Mouse (Mus musculus): ENCODE results near the gene Taldo1. TPM values are rescaled to one million over a fixed set of nuclear protein-coding genes. Genes with fewer than 3 reads are reported as not detected.
"Not testable (repeated sequence)": the region's sequence is repeated elsewhere in the genome, so short reads cannot be mapped to it uniquely, and the experiment has no call there.

Gene Taldo1
- total RNA-seq, 2 experiments from 2014 or later, result 120 to 128 TPM

DNA sequence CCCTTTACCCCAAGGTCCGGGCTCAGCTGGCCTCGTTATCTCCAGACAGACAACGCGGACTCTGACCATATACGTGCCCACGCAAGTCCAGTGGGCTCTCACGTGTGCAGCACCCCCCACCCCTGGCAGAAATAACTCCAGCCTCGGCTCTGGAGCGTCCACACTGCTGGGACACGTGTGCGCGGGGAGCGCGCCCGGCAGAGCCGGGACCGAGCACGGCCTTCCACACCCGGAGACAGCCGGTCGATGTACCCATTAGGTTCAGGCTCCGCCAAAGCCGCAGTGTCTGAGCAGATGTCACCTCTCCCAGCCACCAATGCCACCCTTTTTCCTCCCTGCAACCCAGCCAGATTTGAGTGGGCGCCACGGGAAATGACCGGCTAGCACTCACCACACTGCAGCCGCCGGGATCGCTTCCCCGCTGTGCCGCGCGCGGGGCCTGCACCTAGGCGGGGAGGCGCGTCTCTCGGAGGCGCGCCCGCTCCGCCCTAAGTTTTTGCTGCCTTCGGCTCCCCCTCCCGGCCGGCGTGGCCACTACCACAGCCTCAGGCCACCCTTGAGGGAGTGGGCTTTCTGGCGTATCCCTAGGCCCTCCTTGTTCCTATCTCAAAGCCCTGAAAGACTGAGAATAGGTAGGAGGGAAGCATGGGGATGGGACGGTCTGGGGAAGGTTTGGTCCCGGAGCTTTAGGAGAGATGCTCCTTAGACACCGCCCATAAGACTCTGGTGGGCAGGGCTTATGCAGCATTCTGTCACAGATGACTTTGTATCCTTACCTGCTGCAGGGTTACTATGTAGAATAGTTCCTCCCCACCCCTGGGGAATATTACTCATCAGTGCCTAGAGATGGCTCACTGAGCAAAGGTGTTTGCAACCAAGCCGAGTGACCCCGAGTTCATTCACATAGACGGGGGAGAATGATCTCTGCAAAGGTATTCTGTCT, 45.5 kb downstream of the Taldo1 start, which contains the start of gene Slc25a22:
TSS of gene Slc25a22 (minus strand) at position 715 of the 943 bp plus-strand sequence.
- DNase-seq (ENCODE audit: low spot score in 2 of 2), result peak; percentile 62 to 84

DNA sequence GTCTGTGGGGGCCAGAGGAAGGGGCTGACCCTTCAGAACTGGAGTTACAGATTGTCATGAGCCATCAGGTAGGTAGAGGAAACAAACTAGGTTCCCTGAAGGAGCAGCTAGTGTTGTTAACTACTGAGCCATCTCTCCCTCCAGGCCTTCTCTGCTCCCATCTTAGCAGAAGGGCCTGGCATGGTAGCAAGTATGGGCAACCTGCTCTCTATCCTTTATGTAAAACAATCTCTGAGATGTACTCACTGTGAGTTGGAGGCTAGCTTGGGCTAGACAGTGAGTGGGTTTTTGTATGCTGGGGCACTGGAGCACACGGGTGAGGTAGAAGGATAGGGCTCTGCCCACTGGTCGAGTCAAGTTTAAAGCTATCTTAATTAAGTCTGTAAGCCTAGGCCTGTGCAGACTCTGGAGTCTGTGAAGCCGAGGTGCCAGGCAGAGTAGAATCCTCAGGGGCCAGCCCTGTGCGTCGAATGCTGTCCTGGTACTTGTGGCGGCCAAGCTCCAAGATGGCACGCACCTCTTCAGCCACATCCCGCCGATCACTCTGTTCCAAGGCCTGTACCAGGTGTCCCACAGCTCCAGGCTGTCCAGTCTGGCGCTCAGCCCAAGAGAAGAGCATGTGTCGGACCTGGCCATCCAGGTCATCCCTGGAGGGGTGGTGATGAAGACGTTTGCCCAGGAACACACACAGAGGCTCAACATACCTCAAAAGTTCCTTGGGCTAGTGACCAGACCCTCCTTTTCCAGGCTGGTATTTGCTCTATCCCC, 46.4 kb downstream of the Taldo1 start:
- peak in 1 of 2 experiments; percentile 15 for DNase-seq (ENCODE audit: low spot score in 2 of 2)

DNA sequence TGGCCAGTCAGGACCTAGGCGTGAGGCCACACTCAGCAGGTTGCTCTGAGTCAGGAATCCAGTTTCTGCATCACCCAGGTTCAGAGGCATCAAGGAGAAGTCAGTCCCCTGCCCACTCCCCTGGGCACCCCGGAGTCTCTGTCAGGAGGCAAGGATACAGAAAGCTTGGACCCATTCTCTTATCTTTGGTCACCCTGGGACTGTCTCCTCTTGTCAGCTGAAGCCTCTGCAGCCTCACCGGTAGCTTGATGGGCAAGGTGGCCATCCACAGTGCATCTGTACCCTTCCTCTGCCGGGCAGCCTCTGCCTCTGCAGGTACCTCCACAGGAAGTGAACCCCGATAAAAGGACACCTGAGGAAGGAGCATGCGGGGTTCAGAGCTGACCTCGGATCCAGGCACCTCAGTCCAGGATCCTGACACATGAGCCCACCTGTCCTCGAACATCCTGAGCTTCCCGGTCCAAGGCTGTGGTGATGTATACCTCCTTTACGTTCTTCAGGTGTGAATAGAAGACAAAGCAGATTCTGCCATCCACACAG, 47.2 kb downstream of the Taldo1 start:
- no peak for DNase-seq (ENCODE audit: low spot score in 2 of 2)

DNA sequence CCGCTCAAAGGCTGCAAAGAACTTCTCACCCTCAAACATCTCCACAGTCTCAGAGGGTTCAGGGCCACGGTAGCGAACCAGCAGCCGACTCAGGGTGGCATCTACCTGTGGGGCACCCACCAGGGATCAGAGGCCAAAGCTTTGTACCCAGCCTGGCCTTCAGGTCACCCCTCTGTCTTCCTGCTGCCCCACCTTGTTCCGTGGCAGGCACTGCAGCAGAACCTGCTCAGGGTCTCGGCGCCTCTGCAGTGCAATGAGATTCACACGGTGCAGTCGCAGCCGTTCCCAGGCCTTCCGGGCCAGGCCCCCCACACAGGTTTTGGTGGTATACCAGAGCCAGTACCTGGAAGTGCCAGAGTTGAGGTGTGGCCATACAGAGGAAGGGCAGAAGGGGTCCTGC, 47.8 kb downstream of the Taldo1 start:
- peak in 1 of 2 experiments; percentile 14 for DNase-seq (ENCODE audit: low spot score in 2 of 2)

DNA sequence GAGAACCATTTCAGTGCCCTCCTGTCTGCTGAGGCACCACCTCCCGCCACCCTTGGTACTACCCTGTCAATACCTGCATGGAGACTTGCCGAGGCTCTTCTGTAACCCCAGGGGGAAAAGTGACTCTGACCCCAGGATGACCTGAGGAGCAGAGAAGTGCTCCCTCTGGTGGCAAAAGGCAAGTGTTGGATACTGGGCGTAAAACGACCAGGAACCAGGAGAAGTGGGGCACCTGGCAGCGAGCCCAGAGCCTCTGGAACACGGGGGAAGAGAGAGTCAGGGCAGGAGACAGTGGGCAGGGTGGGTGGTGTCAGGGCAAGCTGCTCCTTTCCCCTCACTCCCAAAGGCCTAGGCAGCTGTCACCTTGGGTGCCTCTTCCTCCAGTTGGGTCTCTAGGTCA, 48.6 kb downstream of the Taldo1 start:
- DNase-seq (ENCODE audit: low spot score in 2 of 2), result peak; percentile 25 to 66

DNA sequence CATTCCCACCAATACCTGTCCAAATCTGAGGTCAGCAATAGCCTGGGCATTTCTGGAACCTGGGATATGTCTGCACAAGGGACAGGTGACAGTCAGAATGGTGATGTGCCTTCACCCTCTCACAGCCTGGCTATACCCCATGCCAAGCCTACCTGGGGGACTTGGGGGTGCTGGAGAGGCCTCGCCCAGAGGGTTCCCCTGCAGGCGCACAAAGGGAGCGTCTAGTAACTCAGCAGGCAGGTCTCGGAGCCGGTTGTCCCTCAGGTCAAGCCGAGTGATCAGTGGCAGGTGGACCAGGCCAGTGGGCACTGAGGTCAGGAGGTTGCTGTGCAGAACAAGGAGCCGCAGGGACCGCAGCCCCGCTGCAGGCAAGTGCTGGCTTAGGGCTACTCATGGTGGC, 49.5 kb downstream of the Taldo1 start:
- no peak for DNase-seq (ENCODE audit: low spot score in 2 of 2)

DNA sequence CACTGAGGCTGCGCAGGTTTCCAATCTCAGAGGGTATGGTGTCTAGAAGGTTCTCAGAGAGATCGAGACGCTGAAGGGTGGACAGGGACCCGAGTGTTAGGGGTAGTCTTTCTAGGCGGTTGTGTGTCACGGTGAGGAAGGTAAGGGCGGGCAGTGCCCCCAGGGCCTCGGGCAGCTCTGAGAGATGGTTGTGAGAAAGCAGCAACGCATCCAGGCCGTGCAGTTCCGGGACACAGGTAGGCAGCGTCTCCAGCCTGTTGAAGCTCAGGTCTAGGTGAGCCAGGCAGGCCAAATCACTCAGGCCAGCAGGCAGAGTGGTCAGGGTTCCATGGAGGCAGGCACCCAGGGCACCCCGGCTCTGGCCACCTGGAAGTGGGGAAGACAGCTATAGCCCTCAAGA, 50.2 kb downstream of the Taldo1 start:
- DNase-seq (ENCODE audit: low spot score in 2 of 2), result no peak

DNA sequence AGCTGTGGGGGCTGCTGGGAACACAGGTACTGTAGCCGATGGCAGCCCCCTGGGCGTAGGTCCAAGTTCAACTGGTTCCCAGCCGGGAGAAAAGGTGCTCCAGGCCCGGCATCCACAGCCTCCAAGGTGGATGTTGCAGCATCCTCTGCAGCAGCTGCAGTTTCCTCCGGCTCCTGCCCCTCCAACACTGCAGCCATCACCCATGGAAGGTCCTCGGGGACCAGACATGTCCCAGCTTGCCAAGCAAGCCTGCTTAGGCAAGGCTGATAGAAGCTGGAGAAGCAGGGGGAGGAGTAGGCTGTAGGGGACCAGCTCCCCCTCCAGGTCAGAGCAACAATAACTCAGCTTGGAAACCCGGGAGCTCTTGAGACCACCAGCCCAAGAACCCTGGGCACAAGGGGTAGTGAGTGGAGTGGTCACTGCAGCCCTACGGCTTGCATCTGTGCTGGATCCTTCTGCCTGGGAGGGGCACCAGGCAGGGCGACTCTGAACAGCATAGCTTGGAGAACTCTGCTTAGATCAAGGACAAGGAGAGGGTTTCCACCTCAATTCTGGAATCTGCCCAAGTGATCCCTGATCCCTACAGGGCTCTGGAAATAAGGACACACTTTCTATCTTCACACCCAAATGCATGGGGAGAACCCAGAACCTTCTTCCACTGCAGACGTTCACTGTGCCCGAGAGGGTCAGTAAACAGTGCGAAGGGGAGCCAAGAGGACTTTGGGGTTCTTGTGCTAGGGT, 51.3 kb downstream of the Taldo1 start:
- DNase-seq (ENCODE audit: low spot score in 2 of 2), result peak; percentile 16 to 21

DNA sequence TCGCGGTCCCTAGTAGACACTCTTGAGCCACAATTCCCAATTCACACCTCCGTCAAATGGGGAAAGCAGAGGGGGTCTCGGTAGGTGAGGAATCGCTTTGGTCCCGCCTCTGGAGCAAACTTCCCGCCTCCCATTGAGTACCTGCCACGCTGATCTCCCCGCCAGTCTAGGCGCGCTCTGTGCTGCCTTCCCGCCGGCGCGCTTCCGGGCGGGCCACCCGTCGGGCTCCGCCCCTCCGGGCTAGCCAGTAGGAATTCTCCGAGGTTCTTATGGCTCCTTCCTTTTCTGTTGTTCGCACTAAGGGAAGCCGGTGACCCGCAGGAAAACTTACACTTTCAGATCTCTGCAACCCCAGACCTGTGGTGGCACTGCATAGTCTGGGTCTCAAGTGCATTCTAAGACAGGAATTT, 51.8 kb downstream of the Taldo1 start, which contains the start of gene Pidd1:
TSS of gene Pidd1 (minus strand) at position 198 of the 410 bp plus-strand sequence.
- DNase-seq (ENCODE audit: low spot score in 2 of 2), result peak; percentile 35 to 69

DNA sequence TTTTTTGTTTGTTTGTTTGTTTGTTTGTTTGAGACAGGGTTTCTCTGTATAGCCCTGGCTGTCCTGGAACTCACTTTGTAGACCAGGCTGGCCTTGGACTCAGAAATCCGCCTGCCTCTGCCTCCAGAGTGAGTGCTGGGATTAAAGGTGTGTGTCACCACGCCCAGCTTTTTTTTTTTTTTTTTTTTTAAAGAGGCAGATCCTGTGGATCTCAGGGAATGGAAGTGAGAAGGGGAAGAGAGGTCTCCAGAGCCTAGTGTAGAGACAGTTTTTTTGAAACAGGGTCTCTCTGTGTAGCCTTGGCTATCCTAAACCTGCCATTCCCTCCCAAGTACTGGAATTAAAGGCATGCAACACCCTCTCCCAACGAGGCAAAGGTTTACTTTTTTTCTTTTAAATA, 54.4 kb downstream of the Taldo1 start:
- DNase-seq (ENCODE audit: low spot score in 2 of 2), result not testable (repeated sequence)

DNA sequence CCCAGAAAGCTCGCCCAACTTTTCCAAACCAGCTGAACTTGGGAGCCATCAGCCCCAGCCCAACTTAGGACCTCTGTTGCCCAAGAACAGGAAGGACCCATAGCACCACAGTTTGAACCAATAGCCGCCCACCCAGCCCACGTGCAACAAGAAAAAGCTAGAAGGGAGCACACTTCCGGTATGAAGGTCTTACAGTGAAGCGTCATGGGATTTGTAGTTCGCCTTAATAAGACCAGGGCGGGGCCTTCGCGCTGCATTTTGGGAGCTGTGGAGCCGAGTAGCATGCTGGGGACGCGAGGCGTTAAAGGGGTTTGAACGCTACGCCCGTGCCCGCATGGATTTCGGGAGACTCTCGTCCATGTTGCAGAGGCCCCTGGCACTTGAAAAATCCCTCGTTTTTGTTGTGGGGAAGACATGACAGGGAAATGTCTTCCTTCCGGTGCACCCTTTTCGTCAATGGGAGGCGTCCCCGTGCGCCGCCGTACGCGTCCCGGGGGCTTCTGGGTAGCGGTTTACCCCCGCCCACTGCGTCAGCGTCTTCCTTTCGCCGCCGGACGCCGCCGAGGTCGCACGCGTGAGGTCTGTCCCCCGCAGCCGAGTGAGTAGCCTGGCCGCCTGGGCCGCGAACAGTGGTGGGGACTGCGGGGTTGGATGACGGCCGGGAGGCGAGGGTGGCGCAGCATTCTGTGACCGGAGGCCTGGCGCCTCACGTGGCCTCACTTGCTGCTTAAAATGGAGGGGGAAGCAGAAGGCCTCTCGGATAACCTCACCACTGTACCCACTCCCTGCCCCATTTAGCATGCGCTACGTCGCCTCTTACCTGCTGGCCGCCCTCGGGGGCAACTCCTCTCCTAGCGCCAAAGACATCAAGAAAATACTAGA, 55.4 kb downstream of the Taldo1 start, which contains the start of gene Rplp2:
TSS of gene Rplp2 (plus strand) at position 261 of the 882 bp plus-strand sequence.
- DNase-seq (ENCODE audit: low spot score in 2 of 2), result peak; percentile 87 to 95

DNA sequence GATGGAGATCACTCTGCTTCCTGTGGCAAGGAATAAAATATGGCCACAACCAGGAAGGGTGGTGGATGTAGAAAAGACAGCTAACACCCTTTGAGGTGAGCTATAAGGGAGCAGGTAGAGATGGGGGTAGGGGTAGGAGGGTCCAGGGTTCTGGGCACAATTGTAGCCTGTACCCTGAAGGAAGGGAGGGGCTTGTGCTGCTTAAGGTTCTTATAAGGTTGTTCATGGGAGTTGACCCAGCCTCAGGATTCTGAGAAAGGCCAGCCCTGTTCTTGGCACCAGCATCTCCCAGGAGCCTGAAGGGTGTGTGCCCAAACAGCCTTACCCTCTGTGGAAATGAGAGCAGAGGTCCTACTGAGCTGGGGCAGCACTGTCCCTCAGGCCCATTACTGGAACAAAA, 59.9 kb downstream of the Taldo1 start:
- no peak for DNase-seq (ENCODE audit: low spot score in 2 of 2)

Other genes with a start within 250 kb of the Taldo1 start
- 10 to 100 TPM; 64.5 to 79.3 TPM for gene Rnh1, start 219.3 kb upstream of the Taldo1 start, total RNA-seq (2021)
- gene Hras, start 198.2 kb upstream of the Taldo1 start, total RNA-seq (2021), result 100 to 1,000 TPM; 166 to 193 TPM
- 1 to 10 TPM; 4.9 to 5.2 TPM for gene Lrrc56, start 198.0 kb upstream of the Taldo1 start, total RNA-seq (2021)
- not detected for gene Lmntd2, start 178.1 kb upstream of the Taldo1 start, total RNA-seq (2021)
- 10 to 100 TPM in 1 of 2 experiments, 1 to 10 TPM in 1; 9.8 to 14.2 TPM for gene Rassf7, start 176.3 kb upstream of the Taldo1 start, total RNA-seq (2021)
- 10 to 100 TPM; 48.4 to 63.3 TPM for gene Phrf1, start 163.4 kb upstream of the Taldo1 start, total RNA-seq (2021)
- 1 to 10 TPM; 1.4 TPM for gene Irf7, start 125.7 kb upstream of the Taldo1 start, total RNA-seq (2021)
- gene Cdhr5, start 115.4 kb upstream of the Taldo1 start, total RNA-seq (2021), result 1 to 10 TPM; 1.3 to 1.5 TPM
- 1 to 10 TPM; 3.4 to 3.5 TPM for gene Sct, start 113.1 kb upstream of the Taldo1 start, total RNA-seq (2021)
- gene Drd4, start 100.2 kb upstream of the Taldo1 start, total RNA-seq (2021), result under 1 TPM; 0.16 to 0.25 TPM
- 10 to 100 TPM; 44.6 to 50.4 TPM for gene Deaf1, start 64.5 kb upstream of the Taldo1 start, total RNA-seq (2021)
- gene Tmem80, start 64.5 kb upstream of the Taldo1 start, total RNA-seq (2021), result 10 to 100 TPM; 14.2 to 14.6 TPM
- 1 to 10 TPM; 2.4 to 2.5 TPM for gene Eps8l2, start 53.3 kb upstream of the Taldo1 start, total RNA-seq (2021)
- gene Gatd1, start 21.9 kb downstream of the Taldo1 start, total RNA-seq (2021), result 10 to 100 TPM; 18.3 to 19.5 TPM
- under 1 TPM; 0.34 to 0.49 TPM for gene Cend1, start 37.3 kb downstream of the Taldo1 start, total RNA-seq (2021)
- gene Slc25a22, start 45.7 kb downstream of the Taldo1 start, total RNA-seq (2021), result 10 to 100 TPM; 16.4 to 25.2 TPM
- gene Pidd1, start 51.8 kb downstream of the Taldo1 start, total RNA-seq (2021), result 1 to 10 TPM; 4.0 to 4.5 TPM
- gene Rplp2, start 55.2 kb downstream of the Taldo1 start, total RNA-seq (2021), result 1,000 to 10,000 TPM; 1,111 to 1,331 TPM
- 100 to 1,000 TPM in 1 of 2 experiments, 10 to 100 TPM in 1; 98.6 to 133 TPM for gene Pnpla2, start 63.0 kb downstream of the Taldo1 start, total RNA-seq (2021)
- gene Cracr2b, start 68.9 kb downstream of the Taldo1 start, total RNA-seq (2021), result 1 to 10 TPM; 8.9 to 9.3 TPM
- 10 to 100 TPM; 87.2 to 88.8 TPM for gene Cd151, start 75.2 kb downstream of the Taldo1 start, total RNA-seq (2021)
- 10 to 100 TPM; 35.3 to 35.9 TPM for gene Polr2l, start 82.9 kb downstream of the Taldo1 start, total RNA-seq (2021)
- 10 to 100 TPM; 19.6 to 19.7 TPM for gene Tspan4, start 83.0 kb downstream of the Taldo1 start, total RNA-seq (2021)
- gene Chid1, start 147.7 kb downstream of the Taldo1 start, total RNA-seq (2021), result 10 to 100 TPM; 23.0 to 34.4 TPM
- 10 to 100 TPM; 63.4 to 65.5 TPM for gene Ap2a2, start 170.0 kb downstream of the Taldo1 start, total RNA-seq (2021)

All from gastrocnemius, postnatal 4 days (tissue).